Comparison of ENCODE assay signal across 10 mouse cellular contexts in the genomic region with DNA sequence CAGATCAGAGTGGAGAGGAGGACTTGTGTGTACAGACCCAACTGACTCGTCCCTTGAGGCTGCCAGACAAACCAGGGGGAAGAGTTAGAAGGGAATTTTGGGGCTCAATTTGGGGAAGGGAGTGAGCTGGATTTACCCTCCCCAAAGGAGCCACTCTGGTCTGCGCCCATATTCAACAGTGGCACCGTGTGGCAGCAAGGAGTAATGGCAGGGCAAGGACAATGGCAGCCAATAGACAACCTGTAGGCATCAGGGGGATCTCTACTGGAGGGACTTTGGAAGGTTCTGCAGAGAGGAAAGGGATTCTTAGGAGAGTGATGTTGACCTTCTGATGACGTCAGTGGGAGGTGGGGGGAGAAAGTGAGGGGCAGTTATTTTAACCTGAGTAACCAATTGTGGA.
DNase-seq lines count a peak whose midpoint lies in the region; ATAC-seq and TF ChIP-seq lines count a peak whose summit lies in the region.
"Had no signal": no experiment of that assay in that cellular context is flagged by ENCODE, and none has a peak within 500 bp of the region (broad histone marks: within the 10 kb centered on the region; RNA-seq: fewer than 3 reads in every experiment).

No protein-coding gene starts in this region.

- no peaks in the 10 kb centered on the region for H3K36me3 ChIP-seq in embryonic facial prominence, embryonic 10.5 days (replicated peaks)
- H3K36me3 ChIP-seq in stomach, postnatal 0 days (ENCODE audit: control insufficient read depth, insufficient read depth, low read length), result no peaks in the 10 kb centered on the region
- H3K36me3 ChIP-seq: heart, embryonic 13.5 days; liver, embryonic 13.5 days had no signal

- H3K27ac ChIP-seq in embryonic facial prominence, embryonic 10.5 days (replicated peaks), result no peak overlapping the region
- H3K27ac ChIP-seq in stomach, postnatal 0 days (replicated peaks), result no peak overlapping the region
- H3K27ac ChIP-seq: heart, embryonic 13.5 days; liver, embryonic 13.5 days had no signal

- peak; percentile 82 for TF ChIP-seq CTCF in stomach, postnatal 0 days (IDR thresholded peaks at IDR 0.05; ENCODE audit: low read depth)

- intact Hi-C loops in heart, postnatal 14 days (cut with DNase I), result loop anchor here (1.0 to 5.0 kb wide), 3 partner anchors 227 to 388 kb away; no protein-coding TSS in a partner anchor

- no peaks in the 10 kb centered on the region for H3K9me3 ChIP-seq in embryonic facial prominence, embryonic 10.5 days
- no peaks in the 10 kb centered on the region for H3K9me3 ChIP-seq in stomach, postnatal 0 days (ENCODE audit: control insufficient read depth, low read length)
- H3K9me3 ChIP-seq: heart, embryonic 13.5 days; liver, embryonic 13.5 days had no signal

- DNase-seq in heart, postnatal 14 days, result peak; percentile 39 to 50
- no peak for DNase-seq in heart, adult 8-10 months (ENCODE audit: low spot score)
- peak; percentile 12 for DNase-seq in right cerebral cortex, postnatal 14 days
- DNase-seq in right cerebral cortex, postnatal 4 days, result no peak
- DNase-seq in embryonic facial prominence, embryonic 10.5 days (ENCODE audit: low spot score), result peak; percentile 43
- no peak for DNase-seq in stomach, postnatal 0 days (ENCODE audit: low spot score)
- no peak for DNase-seq in spleen, postnatal 4 days (ENCODE audit: low spot score in 2 of 2)
- no peak for DNase-seq in neural tube, embryonic 10.5 days (ENCODE audit: extremely low spot score, low spot score)
- DNase-seq: liver, embryonic 13.5 days had no signal

- 30% methylated on average over 4 of the region's 4 CpGs for whole genome bisulfite sequencing in embryonic facial prominence, embryonic 10.5 days
- WGBS in stomach, postnatal 0 days, result 16% methylated on average over 4 of the region's 4 CpGs

- H3K4me3 ChIP-seq in embryonic facial prominence, embryonic 10.5 days, result no peak overlapping the region
- H3K4me3 ChIP-seq in stomach, postnatal 0 days (ENCODE audit: low read depth, low read length), result no peak overlapping the region
- H3K4me3 ChIP-seq: heart, embryonic 13.5 days; liver, embryonic 13.5 days had no signal

- H3K27me3 ChIP-seq in embryonic facial prominence, embryonic 10.5 days (replicated peaks; ENCODE audit: low read depth, poor library complexity, severe bottlenecking), result peaks cover 36% of the 10 kb centered on the region
- no peaks in the 10 kb centered on the region for H3K27me3 ChIP-seq in stomach, postnatal 0 days (ENCODE audit: control insufficient read depth, insufficient read depth, low read length)
- H3K27me3 ChIP-seq: liver, embryonic 13.5 days had no signal

- peaks cover 21% of the 10 kb centered on the region for H3K4me1 ChIP-seq in embryonic facial prominence, embryonic 10.5 days
- H3K4me1 ChIP-seq in stomach, postnatal 0 days (replicated peaks; ENCODE audit: control insufficient read depth, insufficient read depth), result no peaks in the 10 kb centered on the region
- H3K4me1 ChIP-seq: liver, embryonic 13.5 days had no signal

- H3K4me2 ChIP-seq in stomach, postnatal 0 days (replicated peaks; ENCODE audit: low read depth), result no peak overlapping the region
- H3K4me2 ChIP-seq: heart, embryonic 13.5 days; liver, embryonic 13.5 days had no signal

- no peak overlapping the region for H3K9ac ChIP-seq in stomach, postnatal 0 days (ENCODE audit: low read length)
- H3K9ac ChIP-seq: heart, embryonic 13.5 days; liver, embryonic 13.5 days had no signal

- ATAC-seq in stomach, postnatal 0 days (ENCODE audit: low FRiP score, low TSS enrichment), result no peak

- TF ChIP-seq EP300 in stomach, postnatal 0 days (optimal IDR thresholded peaks at IDR 0.05), result no peak

Comparison
In these comparisons a context has a peak if more than half of its experiments do, and no peak if none do; other contexts are left out.
1. DNase-seq: peak in heart, postnatal 14 days (2 of 2), right cerebral cortex, postnatal 14 days (single experiment) and embryonic facial prominence, embryonic 10.5 days (single experiment); none in heart, adult 8-10 months (single experiment), right cerebral cortex, postnatal 4 days (single experiment), stomach, postnatal 0 days (single experiment), spleen, postnatal 4 days (0 of 2) and neural tube, embryonic 10.5 days (single experiment).